Mouse (Mus musculus) forebrain, embryonic 13.5 days (tissue): ENCODE measurements around the gene Tmprss11f. TPM values are rescaled to one million over a fixed set of nuclear protein-coding genes. Genes with fewer than 3 reads are reported as not detected.
"Not testable (repeated sequence)": the region's sequence is repeated elsewhere in the genome, so short reads cannot be mapped to it uniquely, and the experiment has no call there.

Source experiments
- ATAC-seq: fragments of 200-750 bp; cut with Nextera tagmentation; 2 replicates; pipeline ENCODE4 v1.8.0; 2017
- H3K27ac ChIP-seq: fragments of 300-500 bp; sonication (generic); 2 replicates; pipeline ENCODE4 v1.5.1; 2015; ENCODE audit warnings: inconsistent platforms, mild to moderate bottlenecking, moderate library complexity
- H3K27me3 ChIP-seq: fragments of 300-500 bp; sonication (generic); 2 replicates; pipeline ENCODE4 v1.6.1; 2015; ENCODE audit warnings: mild to moderate bottlenecking, inconsistent platforms
- H3K36me3 ChIP-seq: fragments of 300-500 bp; sonication (generic); 2 replicates; pipeline ENCODE4 v1.6.1; 2015; ENCODE audit warnings: mild to moderate bottlenecking, inconsistent platforms; ENCODE audit not compliant: poor library complexity, severe bottlenecking
- H3K4me1 ChIP-seq: fragments of 300-500 bp; sonication (generic); 2 replicates; pipeline ENCODE4 v1.6.1; 2015; ENCODE audit warnings: inconsistent platforms
- H3K4me2 ChIP-seq: fragments of 300-500 bp; sonication (generic); 2 replicates; pipeline ENCODE4 v1.6.1; 2015; ENCODE audit warnings: inconsistent platforms, mild to moderate bottlenecking, moderate library complexity
- H3K4me3 ChIP-seq: fragments of 300-500 bp; sonication (generic); 2 replicates; pipeline ENCODE4 v1.5.1; 2015; ENCODE audit warnings: mild to moderate bottlenecking, inconsistent platforms
- H3K9ac ChIP-seq: fragments of 300-500 bp; sonication (generic); 2 replicates; pipeline ENCODE4 v1.6.1; 2015; ENCODE audit warnings: mild to moderate bottlenecking, inconsistent platforms
- H3K9me3 ChIP-seq: fragments of 300-500 bp; sonication (generic); replicated peaks from 2 replicates; pipeline ENCODE4 v1.6.1; 2016; ENCODE audit warnings: inconsistent platforms
- WGBS: fragments of 180-500 bp; shearing (Covaris S2); methylation state at CpG from one replicate; pipeline ENCODE4 v1.1.7; 2015; 5-methylcytosine and 5-hydroxymethylcytosine counted together
- polyA plus RNA-seq: library from polyadenylated mRNA; unstranded; fragments of >200 nt; fragmentation: Nextera tagmentation; extraction: Ambion mirVana; gene quantifications from 2 replicates; pipeline ENCODE4 v1.2.1, GENCODE M21; 2015

Gene Tmprss11f
- polyA plus RNA-seq: not detected in 2 replicates

GRCm38 (mm10) chr5:86632324-86632723, at the start of gene Tmprss11f:
Gene Tmprss11f (minus strand): TSS chr5:86632424.
- Histone ChIP-seq H3K4me2 (no peak within 1 kb of the TSS), H3K9ac (no peak within 1 kb of the TSS), H3K36me3 (no peaks in the 10 kb centered on the region), H3K27ac (no peak within 1 kb of the TSS), H3K4me1 (no peaks in the 10 kb centered on the region), H3K9me3 (no peaks in the 10 kb centered on the region), H3K4me3 (no peak within 1 kb of the TSS), H3K27me3 (no peaks in the 10 kb centered on the region)
- no peak for ATAC-seq
- WGBS: 88% methylated on average over 5 of the region's 5 CpGs

GRCm38 (mm10) chr5:86676262-86676661, 44.0 kb upstream of the Tmprss11f start, which contains the start of gene Tmprss11b:
Gene Tmprss11b (minus strand): TSS chr5:86676362.
- Histone ChIP-seq H3K27me3 (no peaks in the 10 kb centered on the region), H3K9ac (no peak within 1 kb of the TSS), H3K4me1 (no peaks in the 10 kb centered on the region), H3K4me2 (no peak within 1 kb of the TSS), H3K36me3 (no peaks in the 10 kb centered on the region), H3K9me3 (no peaks in the 10 kb centered on the region), H3K27ac (no peak within 1 kb of the TSS), H3K4me3 (no peak within 1 kb of the TSS)
- WGBS: 88% methylated on average over 5 of the region's 5 CpGs
- no peak for ATAC-seq

- not testable (repeated sequence) for H3K27ac ChIP-seq, H3K27me3 ChIP-seq, H3K4me2 ChIP-seq, H3K36me3 ChIP-seq, H3K4me1 ChIP-seq, H3K9ac ChIP-seq, H3K4me3 ChIP-seq, ATAC-seq, H3K9me3 ChIP-seq
- 34% methylated on average over 4 of the region's 4 CpGs for WGBS
Measured at GRCm38 (mm10) chr5:86649185-86649584, 17.0 kb upstream of the Tmprss11f start.

- no peak for ATAC-seq
Measured at GRCm38 (mm10) chr5:86640795-86641194, 8.6 kb upstream of the Tmprss11f start.

GRCm38 (mm10) chr5:86630700-86631099, 1.5 kb downstream of the Tmprss11f start:
- H3K9me3 ChIP-seq: no peaks in the 10 kb centered on the region
- H3K36me3 ChIP-seq: no peaks in the 10 kb centered on the region
- H3K4me2 ChIP-seq: no peak overlapping the region
- no peak for ATAC-seq
- no peaks in the 10 kb centered on the region for H3K4me1 ChIP-seq
- no peak overlapping the region for H3K9ac ChIP-seq
- no peak overlapping the region for H3K27ac ChIP-seq
- WGBS: 90% methylated on average over 2 of the region's 2 CpGs
- no peak overlapping the region for H3K4me3 ChIP-seq
- no peaks in the 10 kb centered on the region for H3K27me3 ChIP-seq

More at GRCm38 (mm10) chr5:86640795-86641194, 8.6 kb upstream of the Tmprss11f start:
- H3K4me3 ChIP-seq: no peak overlapping the region
- no peaks in the 10 kb centered on the region for H3K9me3 ChIP-seq
- no peaks in the 10 kb centered on the region for H3K4me1 ChIP-seq
- H3K36me3 ChIP-seq: no peaks in the 10 kb centered on the region
- H3K27me3 ChIP-seq: no peaks in the 10 kb centered on the region
- no peak overlapping the region for H3K9ac ChIP-seq
- WGBS: 76% methylated on average over 3 of the region's 3 CpGs
- H3K27ac ChIP-seq: no peak overlapping the region
- no peak overlapping the region for H3K4me2 ChIP-seq

- Histone ChIP-seq H3K4me1 (no peaks in the 10 kb centered on the region), H3K9me3 (no peaks in the 10 kb centered on the region), H3K4me2 (no peak overlapping the region), H3K27me3 (no peaks in the 10 kb centered on the region), H3K4me3 (no peak overlapping the region), H3K36me3 (no peaks in the 10 kb centered on the region), H3K9ac (no peak overlapping the region), H3K27ac (no peak overlapping the region)
- 84% methylated on average over 1 of the region's 1 CpGs for WGBS
- ATAC-seq: no peak
Measured at GRCm38 (mm10) chr5:86621778-86622177, 10.4 kb downstream of the Tmprss11f start.

GRCm38 (mm10) chr5:86585896-86586295, 46.3 kb downstream of the Tmprss11f start:
- Histone ChIP-seq H3K4me3 (no peak overlapping the region), H3K9ac (no peak overlapping the region), H3K36me3 (no peaks in the 10 kb centered on the region), H3K9me3 (no peaks in the 10 kb centered on the region), H3K27ac (no peak overlapping the region), H3K4me1 (no peaks in the 10 kb centered on the region), H3K27me3 (no peaks in the 10 kb centered on the region), H3K4me2 (no peak overlapping the region)
- WGBS: 79% methylated on average over 3 of the region's 3 CpGs
- ATAC-seq: no peak

- no peaks in the 10 kb centered on the region for H3K36me3 ChIP-seq
- ATAC-seq: no peak
- no peaks in the 10 kb centered on the region for H3K27me3 ChIP-seq
- H3K27ac ChIP-seq: no peak overlapping the region
- H3K9ac ChIP-seq: no peak overlapping the region
- no peaks in the 10 kb centered on the region for H3K9me3 ChIP-seq
- WGBS: 88% methylated on average over 5 of the region's 5 CpGs
- no peak overlapping the region for H3K4me3 ChIP-seq
- no peak overlapping the region for H3K4me2 ChIP-seq
- H3K4me1 ChIP-seq: no peaks in the 10 kb centered on the region
Measured at GRCm38 (mm10) chr5:86582618-86583017, 49.6 kb downstream of the Tmprss11f start.

GRCm38 (mm10) chr5:86581998-86582397, 50.2 kb downstream of the Tmprss11f start:
- no peak for ATAC-seq
- 72% methylated on average over 5 of the region's 5 CpGs for WGBS
- no peak overlapping the region for H3K27ac ChIP-seq

GRCm38 (mm10) chr5:86578761-86579160, 53.5 kb downstream of the Tmprss11f start:
- 92% methylated on average over 8 of the region's 8 CpGs for WGBS
- not testable (repeated sequence) for ATAC-seq, H3K9ac ChIP-seq, H3K4me2 ChIP-seq, H3K4me1 ChIP-seq, H3K4me3 ChIP-seq, H3K27ac ChIP-seq, H3K27me3 ChIP-seq, H3K9me3 ChIP-seq, H3K36me3 ChIP-seq

More at GRCm38 (mm10) chr5:86581998-86582397, 50.2 kb downstream of the Tmprss11f start:
- H3K4me2 ChIP-seq: no peak overlapping the region
- H3K9ac ChIP-seq: no peak overlapping the region
- H3K4me1 ChIP-seq: no peaks in the 10 kb centered on the region
- no peaks in the 10 kb centered on the region for H3K27me3 ChIP-seq
- no peaks in the 10 kb centered on the region for H3K9me3 ChIP-seq
- H3K4me3 ChIP-seq: no peak overlapping the region
- H3K36me3 ChIP-seq: no peaks in the 10 kb centered on the region

- no peak overlapping the region for H3K9ac ChIP-seq
- ATAC-seq: no peak
- no peak overlapping the region for H3K27ac ChIP-seq
- no peaks in the 10 kb centered on the region for H3K27me3 ChIP-seq
- H3K9me3 ChIP-seq: no peaks in the 10 kb centered on the region
- 96% methylated on average over 2 of the region's 2 CpGs for WGBS
- H3K36me3 ChIP-seq: no peaks in the 10 kb centered on the region
- H3K4me2 ChIP-seq: no peak overlapping the region
- no peak overlapping the region for H3K4me3 ChIP-seq
- no peaks in the 10 kb centered on the region for H3K4me1 ChIP-seq
Measured at GRCm38 (mm10) chr5:86546693-86547092, 85.5 kb downstream of the Tmprss11f start.

GRCm38 (mm10) chr5:86540601-86541000, 91.6 kb downstream of the Tmprss11f start:
- H3K27ac ChIP-seq: no peak overlapping the region
- 87% methylated on average over 3 of the region's 3 CpGs for WGBS
- no peaks in the 10 kb centered on the region for H3K36me3 ChIP-seq

GRCm38 (mm10) chr5:86528725-86529124, 103.5 kb downstream of the Tmprss11f start:
- WGBS: 42% methylated on average over 2 of the region's 2 CpGs
- no peak for ATAC-seq
- no peaks in the 10 kb centered on the region for H3K9me3 ChIP-seq

More at GRCm38 (mm10) chr5:86540601-86541000, 91.6 kb downstream of the Tmprss11f start:
- no peaks in the 10 kb centered on the region for H3K27me3 ChIP-seq
- H3K4me3 ChIP-seq: no peak overlapping the region
- no peaks in the 10 kb centered on the region for H3K4me1 ChIP-seq
- no peaks in the 10 kb centered on the region for H3K9me3 ChIP-seq
- H3K9ac ChIP-seq: no peak overlapping the region
- H3K4me2 ChIP-seq: no peak overlapping the region
- no peak for ATAC-seq

More at GRCm38 (mm10) chr5:86528725-86529124, 103.5 kb downstream of the Tmprss11f start:
- no peaks in the 10 kb centered on the region for H3K27me3 ChIP-seq
- no peak overlapping the region for H3K9ac ChIP-seq
- H3K27ac ChIP-seq: no peak overlapping the region
- H3K4me1 ChIP-seq: no peaks in the 10 kb centered on the region
- no peak overlapping the region for H3K4me3 ChIP-seq
- no peak overlapping the region for H3K4me2 ChIP-seq
- H3K36me3 ChIP-seq: no peaks in the 10 kb centered on the region
